Mouse (Mus musculus) embryonic facial prominence, embryonic 11.5 days (tissue): ENCODE results near the gene Spry2. TPM values are rescaled to one million over a fixed set of nuclear protein-coding genes. Genes with fewer than 3 reads are reported as not detected.

Source experiments
- ATAC-seq: fragments of 200-750 bp; cut with Nextera tagmentation; replicated peaks from 2 replicates; pipeline ENCODE4 v1.8.0; 2017; ENCODE audit warnings: low read depth; ENCODE audit not compliant: insufficient number of reproducible peaks, low FRiP score, low TSS enrichment
- DNase-seq: peaks from one replicate; pipeline ENCODE4 v3.0.0-alpha.2; 2015; ENCODE audit warnings: low spot score
- H3K27ac ChIP-seq: fragments of 300-500 bp; sonication (generic); replicated peaks from 2 replicates; pipeline ENCODE4 v1.5.1; 2014; ENCODE audit warnings: mild to moderate bottlenecking, low read depth, low read length, control low read depth
- H3K27me3 ChIP-seq: fragments of 300-500 bp; sonication (generic); 2 replicates; pipeline ENCODE4 v1.6.1; 2014; ENCODE audit warnings: mild to moderate bottlenecking, low read length, moderate library complexity, mixed read lengths; ENCODE audit not compliant: control insufficient read depth, insufficient read depth
- H3K36me3 ChIP-seq: fragments of 300-500 bp; sonication (generic); replicated peaks from 2 replicates; pipeline ENCODE4 v1.6.1; 2014; ENCODE audit warnings: low read depth, mild to moderate bottlenecking, low read length, moderate library complexity, mixed read lengths; ENCODE audit not compliant: control insufficient read depth, insufficient read depth
- H3K4me1 ChIP-seq: fragments of 300-500 bp; sonication (generic); 2 replicates; pipeline ENCODE4 v1.6.1; 2014; ENCODE audit warnings: low read length, mixed read lengths; ENCODE audit not compliant: control insufficient read depth, insufficient read depth
- H3K4me2 ChIP-seq: fragments of 300-500 bp; sonication (generic); 2 replicates; pipeline ENCODE4 v1.6.1; 2014; ENCODE audit warnings: low read depth, mild to moderate bottlenecking, control low read depth, low read length, moderate library complexity
- H3K4me3 ChIP-seq: fragments of 300-500 bp; sonication (generic); 2 replicates; pipeline ENCODE4 v1.5.1; 2014; ENCODE audit warnings: low read depth, low read length, control low read depth
- H3K9ac ChIP-seq: fragments of 300-500 bp; sonication (generic); replicated peaks from 2 replicates; pipeline ENCODE4 v1.6.1; 2014; ENCODE audit warnings: mild to moderate bottlenecking, control low read depth, low read length
- H3K9me3 ChIP-seq: fragments of 300-500 bp; sonication (generic); replicated peaks from 2 replicates; pipeline ENCODE4 v1.6.1; 2016; ENCODE audit warnings: mild to moderate bottlenecking, low read length, inconsistent platforms, mixed read lengths; ENCODE audit not compliant: control insufficient read depth
- WGBS: fragments of 180-500 bp; shearing (Covaris S2); extraction: QIAGEN DNeasy Blood & Tissue Kit; methylation state at CpG from one replicate; pipeline ENCODE4 v1.1.7; 2014; 5-methylcytosine and 5-hydroxymethylcytosine counted together
- polyA plus RNA-seq: library from polyadenylated mRNA; unstranded; fragments of >200 nt; fragmentation: Nextera tagmentation; extraction: Ambion mirVana; gene quantifications from 2 replicates; pipeline ENCODE4 v1.2.1, GENCODE M21; 2014

Gene Spry2
- polyA plus RNA-seq, 1 experiment from 2014 or later = 50.9 TPM

- peak overlapping the region; percentile 89 for H3K4me3 ChIP-seq
- DNase-seq (peak; percentile 88), ATAC-seq (peak; percentile 58)
Measured at GRCm38 (mm10) chr14:105897569-105898101, 1.0 kb upstream of the Spry2 start.

GRCm38 (mm10) chr14:105895961-105896651, 513 bp downstream of the Spry2 start:
- DNase-seq (peak; percentile 55), ATAC-seq (no peak)
- Histone ChIP-seq H3K4me3 (peak overlapping the region; percentile 89), H3K4me1 (no peaks in the 10 kb centered on the region; the same call in 1 of the 2 replicates), H3K27me3 (no peaks in the 10 kb centered on the region), H3K27ac (peak overlapping the region; percentile 98), H3K36me3 (no peaks in the 10 kb centered on the region), H3K4me2 (peak overlapping the region; percentile 89), H3K9ac (peak overlapping the region; percentile 97), H3K9me3 (no peaks in the 10 kb centered on the region)
- under 1% methylated on average over 50 of the region's 50 CpGs for WGBS

More at GRCm38 (mm10) chr14:105897569-105898101, 1.0 kb upstream of the Spry2 start:
- WGBS = 2% methylated on average over 25 of the region's 28 CpGs
- Histone ChIP-seq H3K9ac (peak overlapping the region; percentile 97), H3K36me3 (no peaks in the 10 kb centered on the region), H3K27me3 (no peaks in the 10 kb centered on the region), H3K27ac (peak overlapping the region; percentile 98), H3K4me1 (no peaks in the 10 kb centered on the region), H3K4me2 (peak overlapping the region; percentile 84), H3K9me3 (no peaks in the 10 kb centered on the region)

GRCm38 (mm10) chr14:105894971-105895873, 1.4 kb downstream of the Spry2 start:
- no peaks in the 10 kb centered on the region for H3K27me3 ChIP-seq
- H3K36me3 ChIP-seq = no peaks in the 10 kb centered on the region
- peak overlapping the region; percentile 97 for H3K9ac ChIP-seq
- peak overlapping the region; percentile 89 for H3K4me3 ChIP-seq
- no peaks in the 10 kb centered on the region for H3K9me3 ChIP-seq
- no peak for ATAC-seq
- under 1% methylated on average over 36 of the region's 36 CpGs for WGBS
- no peaks in the 10 kb centered on the region; the same call in 1 of the 2 replicates for H3K4me1 ChIP-seq
- DNase-seq = peak; percentile 79
- peak overlapping the region; percentile 89 for H3K4me2 ChIP-seq
- peak overlapping the region; percentile 98 for H3K27ac ChIP-seq

GRCm38 (mm10) chr14:105893623-105893995, 3.0 kb downstream of the Spry2 start:
- DNase-seq = no peak
- Histone ChIP-seq H3K4me1 (no peaks in the 10 kb centered on the region; the same call in 1 of the 2 replicates), H3K9ac (peak overlapping the region; percentile 29), H3K4me3 (peak overlapping the region; percentile 89), H3K36me3 (no peaks in the 10 kb centered on the region), H3K27ac (no peak overlapping the region), H3K4me2 (peak overlapping the region; percentile 89), H3K27me3 (no peaks in the 10 kb centered on the region), H3K9me3 (no peaks in the 10 kb centered on the region)
- no peak for ATAC-seq
- WGBS = 20% methylated on average over 9 of the region's 9 CpGs

- H3K27me3 ChIP-seq = no peaks in the 10 kb centered on the region
- no peak for ATAC-seq
- H3K4me2 ChIP-seq = peak overlapping the region; percentile 89
- peak overlapping the region; percentile 89 for H3K4me3 ChIP-seq
- H3K9ac ChIP-seq = peak overlapping the region; percentile 29
- H3K9me3 ChIP-seq = no peaks in the 10 kb centered on the region
- H3K36me3 ChIP-seq = no peaks in the 10 kb centered on the region
- no peaks in the 10 kb centered on the region; the same call in 1 of the 2 replicates for H3K4me1 ChIP-seq
- 45% methylated on average over 24 of the region's 24 CpGs for WGBS
- DNase-seq = no peak
- H3K27ac ChIP-seq = no peak overlapping the region
Measured at GRCm38 (mm10) chr14:105892941-105893622, 3.5 kb downstream of the Spry2 start.

GRCm38 (mm10) chr14:105890516-105891231, 5.9 kb downstream of the Spry2 start:
- Histone ChIP-seq H3K27me3 (no peaks in the 10 kb centered on the region), H3K27ac (no peak overlapping the region), H3K9me3 (no peaks in the 10 kb centered on the region), H3K4me1 (no peaks in the 10 kb centered on the region; the same call in 1 of the 2 replicates), H3K4me3 (no peak overlapping the region), H3K36me3 (no peaks in the 10 kb centered on the region), H3K9ac (no peak overlapping the region), H3K4me2 (no peak overlapping the region)
- 34% methylated on average over 5 of the region's 5 CpGs for WGBS
- ATAC-seq = no peak
- DNase-seq = no peak

GRCm38 (mm10) chr14:105886643-105887374, 9.8 kb downstream of the Spry2 start:
- H3K36me3 ChIP-seq = no peaks in the 10 kb centered on the region
- no peak overlapping the region for H3K27ac ChIP-seq
- DNase-seq (no peak), ATAC-seq (no peak)
- H3K4me2 ChIP-seq = no peak overlapping the region
- no peaks in the 10 kb centered on the region for H3K27me3 ChIP-seq
- H3K9ac ChIP-seq = no peak overlapping the region
- WGBS = 89% methylated on average over 9 of the region's 9 CpGs
- H3K4me1 ChIP-seq = no peaks in the 10 kb centered on the region; the same call in 1 of the 2 replicates
- H3K4me3 ChIP-seq = no peak overlapping the region
- no peaks in the 10 kb centered on the region for H3K9me3 ChIP-seq
